Mouse (Mus musculus) neural tube, embryonic 10.5 days (tissue): ENCODE results near the gene G6pc3.

Source experiments
- DNase-seq: peaks from one replicate; pipeline ENCODE4 v3.0.0-alpha.2; 2017; ENCODE audit warnings: low spot score; ENCODE audit errors: extremely low spot score

G6pc3 gene

GRCm38 (mm10) chr11:102217876-102218430 lies 28.5 kb downstream of the G6pc3 start:
- no peak for DNase-seq

GRCm38 (mm10) chr11:102218783-102219182 lies 29.4 kb downstream of the G6pc3 start:
- peak; percentile 74 for DNase-seq

GRCm38 (mm10) chr11:102219247-102219993 lies 30.0 kb downstream of the G6pc3 start:
- DNase-seq: no peak

- DNase-seq: no peak
Measured at GRCm38 (mm10) chr11:102219994-102220346, 30.6 kb downstream of the G6pc3 start.

GRCm38 (mm10) chr11:102220451-102220850 lies 31.0 kb downstream of the G6pc3 start:
- DNase-seq: no peak

- DNase-seq: no peak
Measured at GRCm38 (mm10) chr11:102221243-102221953, 32.0 kb downstream of the G6pc3 start.

- no peak for DNase-seq
Measured at GRCm38 (mm10) chr11:102221954-102222351, 32.5 kb downstream of the G6pc3 start.

GRCm38 (mm10) chr11:102223166-102223565 lies 33.7 kb downstream of the G6pc3 start:
- DNase-seq: peak; percentile 63

- DNase-seq: no peak
Measured at GRCm38 (mm10) chr11:102224686-102225085, 35.3 kb downstream of the G6pc3 start.

GRCm38 (mm10) chr11:102225221-102225620 lies 35.8 kb downstream of the G6pc3 start:
- no peak for DNase-seq

- no peak for DNase-seq
Measured at GRCm38 (mm10) chr11:102226067-102226978, 36.9 kb downstream of the G6pc3 start.

- DNase-seq: no peak
Measured at GRCm38 (mm10) chr11:102227270-102228190, 38.1 kb downstream of the G6pc3 start.

- DNase-seq: no peak
Measured at GRCm38 (mm10) chr11:102228191-102228545, 38.7 kb downstream of the G6pc3 start.

GRCm38 (mm10) chr11:102228646-102229268 lies 39.3 kb downstream of the G6pc3 start:
- DNase-seq: no peak

GRCm38 (mm10) chr11:102229331-102229953 lies 40.0 kb downstream of the G6pc3 start:
- DNase-seq: no peak

- DNase-seq: peak; percentile 97
Measured at GRCm38 (mm10) chr11:102230006-102230741, 40.8 kb downstream of the G6pc3 start, which contains the start of gene Hdac5. Hdac5 (minus strand) TSS chr11:102230166.

GRCm38 (mm10) chr11:102236022-102236421 lies 46.6 kb downstream of the G6pc3 start:
- no peak for DNase-seq

GRCm38 (mm10) chr11:102240636-102241035 lies 51.2 kb downstream of the G6pc3 start:
- no peak for DNase-seq

- DNase-seq: no peak
Measured at GRCm38 (mm10) chr11:102241246-102241645, 51.8 kb downstream of the G6pc3 start.
